Mouse (Mus musculus) testis, postnatal 10 days (tissue): ENCODE measurements around the gene Hk3.

Experiments
- DNase-seq: peaks from one replicate; pipeline ENCODE4 v3.0.0; 2021; ENCODE audit warnings: low spot score

The Hk3 gene

GRCm38 (mm10) chr13:55021194-55021779 is at the start of gene Hk3:
Gene Hk3, minus strand, starts transcription at chr13:55021385.
- DNase-seq: no peak

- no peak for DNase-seq
Observed at GRCm38 (mm10) chr13:55069719-55070118, 48.5 kb upstream of the Hk3 start.

- no peak for DNase-seq
Observed at GRCm38 (mm10) chr13:55063276-55063675, 42.1 kb upstream of the Hk3 start.

GRCm38 (mm10) chr13:55058042-55058441 is 36.9 kb upstream of the Hk3 start:
- DNase-seq: peak; percentile 44

GRCm38 (mm10) chr13:55047706-55048105 is 26.5 kb upstream of the Hk3 start:
- no peak for DNase-seq

- no peak for DNase-seq
Observed at GRCm38 (mm10) chr13:55040016-55040415, 18.8 kb upstream of the Hk3 start.

- no peak for DNase-seq
Observed at GRCm38 (mm10) chr13:55024215-55024614, 3.0 kb upstream of the Hk3 start.

GRCm38 (mm10) chr13:55022715-55023114 is 1.5 kb upstream of the Hk3 start:
- DNase-seq: no peak

GRCm38 (mm10) chr13:55022256-55022655 is 1.1 kb upstream of the Hk3 start:
- DNase-seq: no peak

- DNase-seq: no peak
Observed at GRCm38 (mm10) chr13:55020051-55020450, 1.1 kb downstream of the Hk3 start.

- DNase-seq: no peak
Observed at GRCm38 (mm10) chr13:55019181-55019580, 2.0 kb downstream of the Hk3 start.

- DNase-seq: no peak
Observed at GRCm38 (mm10) chr13:55018700-55019099, 2.5 kb downstream of the Hk3 start.

- no peak for DNase-seq
Observed at GRCm38 (mm10) chr13:55017898-55018599, 3.1 kb downstream of the Hk3 start.

GRCm38 (mm10) chr13:55017154-55017897 is 3.9 kb downstream of the Hk3 start:
- DNase-seq: peak; percentile 17

- DNase-seq: peak; percentile 35
Observed at GRCm38 (mm10) chr13:55014451-55014850, 6.7 kb downstream of the Hk3 start.

GRCm38 (mm10) chr13:55013702-55014344 is 7.4 kb downstream of the Hk3 start:
- no peak for DNase-seq

GRCm38 (mm10) chr13:55011981-55012478 is 9.2 kb downstream of the Hk3 start:
- DNase-seq: no peak

- no peak for DNase-seq
Observed at GRCm38 (mm10) chr13:55011103-55011502, 10.1 kb downstream of the Hk3 start.

- DNase-seq: no peak
Observed at GRCm38 (mm10) chr13:55008589-55008988, 12.6 kb downstream of the Hk3 start.

GRCm38 (mm10) chr13:55006415-55006742 is 14.8 kb downstream of the Hk3 start:
- no peak for DNase-seq

GRCm38 (mm10) chr13:55005691-55006414 is 15.3 kb downstream of the Hk3 start:
- no peak for DNase-seq

- peak; percentile 64 for DNase-seq
Observed at GRCm38 (mm10) chr13:55004646-55005045, 16.5 kb downstream of the Hk3 start.
